Mouse (Mus musculus): ENCODE data around the gene Mkrn2os. TPM values are rescaled to one million over a fixed set of nuclear protein-coding genes. Genes with fewer than 3 reads are reported as not detected.

Mkrn2os gene
- total RNA-seq, 2 experiments from 2014 or later, result 0.17 TPM; not detected in 1

Other genes starting within 250 kb of the Mkrn2os start
- gene Pparg, start 231.6 kb downstream of the Mkrn2os start, total RNA-seq (2021), result 10 to 100 TPM; 13.9 to 32.2 TPM
- 10 to 100 TPM in 1 of 2 experiments, 1 to 10 TPM in 1; 8.2 to 11.5 TPM for gene Tsen2, start 47.9 kb downstream of the Mkrn2os start, total RNA-seq (2021)
- gene Mkrn2, start 9.3 kb upstream of the Mkrn2os start, total RNA-seq (2021), result 10 to 100 TPM; 28.2 to 31.3 TPM
- 100 to 1,000 TPM; 111 to 119 TPM for gene Raf1, start 84.1 kb upstream of the Mkrn2os start, total RNA-seq (2021)
- under 1 TPM; 0.60 TPM for gene Tmem40, start 169.8 kb upstream of the Mkrn2os start, total RNA-seq (2021)
- gene Cand2, start 182.0 kb upstream of the Mkrn2os start, total RNA-seq (2021), result 10 to 100 TPM; 73.0 to 87.4 TPM
- 100 to 1,000 TPM; 842 to 867 TPM for gene Rpl32, start 216.2 kb upstream of the Mkrn2os start, total RNA-seq (2021)
- gene Efcab12, start 245.8 kb upstream of the Mkrn2os start, total RNA-seq (2021), result under 1 TPM; 0.79 TPM

Data from heart, postnatal 10 days (tissue).